Mouse (Mus musculus): ENCODE results near the gene Bax. TPM values are rescaled to one million over a fixed set of nuclear protein-coding genes. Genes with fewer than 3 reads are reported as not detected.

The Bax gene
- polyA plus RNA-seq, 1 experiment from 2014 or later, result 206 TPM

Small RNA genes lying within 50 kb of the gene (microRNA-seq; reads per million reads assigned to microRNA genes)
- gene Gm22133, result not detected

Other genes starting within 250 kb of the Bax start
- 0.74 and 0.76 TPM in 2 replicates for gene Cd37, start 227.8 kb downstream of the Bax start, polyA plus RNA-seq (2014; fragmentation: Nextera tagmentation; extraction: Ambion mirVana)
- gene Slc6a16, start 225.8 kb downstream of the Bax start, polyA plus RNA-seq (2014; fragmentation: Nextera tagmentation; extraction: Ambion mirVana), result 0.11 TPM in 1 of 2 replicates, not detected in the other
- gene Slc6a21, start 189.4 kb downstream of the Bax start, polyA plus RNA-seq (2014; fragmentation: Nextera tagmentation; extraction: Ambion mirVana), result not detected in 2 replicates
- 6.5 and 8.6 TPM in 2 replicates for gene Trpm4, start 133.1 kb downstream of the Bax start, polyA plus RNA-seq (2014; fragmentation: Nextera tagmentation; extraction: Ambion mirVana)
- 0.87 and 1.1 TPM in 2 replicates for gene Hrc, start 131.6 kb downstream of the Bax start, polyA plus RNA-seq (2014; fragmentation: Nextera tagmentation; extraction: Ambion mirVana)
- 11.9 and 12.1 TPM in 2 replicates for gene Ppfia3, start 99.9 kb downstream of the Bax start, polyA plus RNA-seq (2014; fragmentation: Nextera tagmentation; extraction: Ambion mirVana)
- gene Lin7b, start 96.3 kb downstream of the Bax start, polyA plus RNA-seq (2014; fragmentation: Nextera tagmentation; extraction: Ambion mirVana), result 1.6 and 3.4 TPM in 2 replicates
- 66.4 and 74.1 TPM in 2 replicates for gene Snrnp70, start 71.2 kb downstream of the Bax start, polyA plus RNA-seq (2014; fragmentation: Nextera tagmentation; extraction: Ambion mirVana)
- 0.20 TPM in 1 of 2 replicates, not detected in the other for gene Kcna7, start 61.2 kb downstream of the Bax start, polyA plus RNA-seq (2014; fragmentation: Nextera tagmentation; extraction: Ambion mirVana)
- gene Ntf5, start 53.2 kb downstream of the Bax start, polyA plus RNA-seq (2014; fragmentation: Nextera tagmentation; extraction: Ambion mirVana), result 1.2 and 1.6 TPM in 2 replicates
- gene Lhb, start 46.1 kb downstream of the Bax start, polyA plus RNA-seq (2014; fragmentation: Nextera tagmentation; extraction: Ambion mirVana), result not detected in 2 replicates
- 32.8 and 37.2 TPM in 2 replicates for gene Gys1, start 32.1 kb downstream of the Bax start, polyA plus RNA-seq (2014; fragmentation: Nextera tagmentation; extraction: Ambion mirVana)
- gene Ruvbl2, start 28.8 kb downstream of the Bax start, polyA plus RNA-seq (2014; fragmentation: Nextera tagmentation; extraction: Ambion mirVana), result 165 and 172 TPM in 2 replicates
- 5,316 and 5,449 TPM in 2 replicates for gene Ftl1, start 7.0 kb downstream of the Bax start, polyA plus RNA-seq (2014; fragmentation: Nextera tagmentation; extraction: Ambion mirVana)
- gene Tulp2, start 15.0 kb upstream of the Bax start, polyA plus RNA-seq (2014; fragmentation: Nextera tagmentation; extraction: Ambion mirVana), result 0.26 and 0.57 TPM in 2 replicates
- not detected in 2 replicates for gene Gm45808, start 19.9 kb upstream of the Bax start, polyA plus RNA-seq (2014; fragmentation: Nextera tagmentation; extraction: Ambion mirVana)
- gene Dhdh, start 21.9 kb upstream of the Bax start, polyA plus RNA-seq (2014; fragmentation: Nextera tagmentation; extraction: Ambion mirVana), result 2.8 and 2.9 TPM in 2 replicates
- 110 and 113 TPM in 2 replicates for gene Nucb1, start 43.5 kb upstream of the Bax start, polyA plus RNA-seq (2014; fragmentation: Nextera tagmentation; extraction: Ambion mirVana)
- gene Ppp1r15a, start 59.4 kb upstream of the Bax start, polyA plus RNA-seq (2014; fragmentation: Nextera tagmentation; extraction: Ambion mirVana), result 16.0 and 17.7 TPM in 2 replicates
- 1.3 and 2.3 TPM in 2 replicates for gene Plekha4, start 59.4 kb upstream of the Bax start, polyA plus RNA-seq (2014; fragmentation: Nextera tagmentation; extraction: Ambion mirVana)
- gene Hsd17b14, start 88.0 kb upstream of the Bax start, polyA plus RNA-seq (2014; fragmentation: Nextera tagmentation; extraction: Ambion mirVana), result 0.78 and 1.1 TPM in 2 replicates
- 34.1 and 37.4 TPM in 2 replicates for gene Bcat2, start 103.3 kb upstream of the Bax start, polyA plus RNA-seq (2014; fragmentation: Nextera tagmentation; extraction: Ambion mirVana)
- gene Fgf21, start 148.6 kb upstream of the Bax start, polyA plus RNA-seq (2014; fragmentation: Nextera tagmentation; extraction: Ambion mirVana), result not detected in 2 replicates
- not detected in 2 replicates for gene Fut1, start 150.4 kb upstream of the Bax start, polyA plus RNA-seq (2014; fragmentation: Nextera tagmentation; extraction: Ambion mirVana)
- gene Izumo1, start 154.9 kb upstream of the Bax start, polyA plus RNA-seq (2014; fragmentation: Nextera tagmentation; extraction: Ambion mirVana), result not detected in 2 replicates
- gene Rasip1, start 160.6 kb upstream of the Bax start, polyA plus RNA-seq (2014; fragmentation: Nextera tagmentation; extraction: Ambion mirVana), result 5.7 and 7.5 TPM in 2 replicates
- 2.9 and 5.6 TPM in 2 replicates for gene Mamstr, start 173.1 kb upstream of the Bax start, polyA plus RNA-seq (2014; fragmentation: Nextera tagmentation; extraction: Ambion mirVana)
- gene Fut2, start 199.5 kb upstream of the Bax start, polyA plus RNA-seq (2014; fragmentation: Nextera tagmentation; extraction: Ambion mirVana), result 0.08 and 0.11 TPM in 2 replicates
- 1.1 and 1.4 TPM in 2 replicates for gene Ntn5, start 217.1 kb upstream of the Bax start, polyA plus RNA-seq (2014; fragmentation: Nextera tagmentation; extraction: Ambion mirVana)
- 1.7 and 2.1 TPM in 2 replicates for gene Sec1, start 227.5 kb upstream of the Bax start, polyA plus RNA-seq (2014; fragmentation: Nextera tagmentation; extraction: Ambion mirVana)
- 11.5 and 12.4 TPM in 2 replicates for gene Car11, start 232.9 kb upstream of the Bax start, polyA plus RNA-seq (2014; fragmentation: Nextera tagmentation; extraction: Ambion mirVana)
- gene Dbp, start 238.2 kb upstream of the Bax start, polyA plus RNA-seq (2014; fragmentation: Nextera tagmentation; extraction: Ambion mirVana), result 3.3 and 3.7 TPM in 2 replicates
- 929 and 960 TPM in 2 replicates for gene Rpl18, start 248.6 kb upstream of the Bax start, polyA plus RNA-seq (2014; fragmentation: Nextera tagmentation; extraction: Ambion mirVana)

All from neural tube, embryonic 11.5 days (tissue).